Mouse (Mus musculus): Measurements from ENCODE around the gene Gbx2. TPM values are rescaled to one million over a fixed set of nuclear protein-coding genes. Genes with fewer than 3 reads are reported as not detected.

The Gbx2 gene
- polyA plus RNA-seq, 1 experiment from 2014 or later, result 30.9 TPM

GRCm38 (mm10) chr1:89964426-89964825 lies 33.4 kb upstream of the Gbx2 start:
- no peaks in the 10 kb centered on the region for H3K36me3 ChIP-seq (ENCODE audit: control insufficient read depth, insufficient read depth, low read length)
- H3K9ac ChIP-seq (replicated peaks; ENCODE audit: low read depth, low read length), result no peak overlapping the region
- no peak overlapping the region for H3K4me2 ChIP-seq (ENCODE audit: low read depth, low read length)
- ATAC-seq (ENCODE audit: low read depth), result peak; percentile 40; the same call in 1 of the 2 replicates
- 16% methylated on average over 12 of the region's 12 CpGs for WGBS
- 0 out of 2 replicates have a peak overlapping the region, but pooled peaks have one; percentile 10 for H3K27ac ChIP-seq (ENCODE audit: low read depth, low read length)
- H3K4me1 ChIP-seq (ENCODE audit: control insufficient read depth, insufficient read depth, low read length), result peaks cover 10% of the 10 kb centered on the region; the same call in 1 of the 2 replicates
- peaks cover 6% of the 10 kb centered on the region for H3K27me3 ChIP-seq (ENCODE audit: control insufficient read depth, insufficient read depth, low read length)
- no peak overlapping the region for H3K4me3 ChIP-seq (ENCODE audit: low read depth, low read length)
- no peaks in the 10 kb centered on the region for H3K9me3 ChIP-seq (ENCODE audit: control insufficient read depth, low read length)

- Histone ChIP-seq H3K9me3 (ENCODE audit: control insufficient read depth, low read length) (no peaks in the 10 kb centered on the region), H3K27ac (ENCODE audit: low read depth, low read length) (no peak overlapping the region), H3K27me3 (ENCODE audit: control insufficient read depth, insufficient read depth, low read length) (0 out of 2 replicates have a peak, but pooled peaks cover 2% of the 10 kb centered on the region), H3K36me3 (ENCODE audit: control insufficient read depth, insufficient read depth, low read length) (no peaks in the 10 kb centered on the region), H3K9ac (replicated peaks; ENCODE audit: low read depth, low read length) (no peak overlapping the region), H3K4me2 (ENCODE audit: low read depth, low read length) (no peak overlapping the region), H3K4me3 (ENCODE audit: low read depth, low read length) (no peak overlapping the region), H3K4me1 (ENCODE audit: control insufficient read depth, insufficient read depth, low read length) (peaks cover 7% of the 10 kb centered on the region; the same call in 1 of the 2 replicates)
- ATAC-seq (ENCODE audit: low read depth), result no peak
- WGBS, result 85% methylated on average over 2 of the region's 2 CpGs
Measured at GRCm38 (mm10) chr1:89963296-89963695, 32.3 kb upstream of the Gbx2 start.

GRCm38 (mm10) chr1:89962092-89962491 lies 31.1 kb upstream of the Gbx2 start:
- H3K27ac ChIP-seq (ENCODE audit: low read depth, low read length), result peak overlapping the region; percentile 29; the same call in 1 of the 2 replicates
- no peaks in the 10 kb centered on the region for H3K27me3 ChIP-seq (ENCODE audit: control insufficient read depth, insufficient read depth, low read length)
- no peaks in the 10 kb centered on the region for H3K36me3 ChIP-seq (ENCODE audit: control insufficient read depth, insufficient read depth, low read length)
- no peak overlapping the region for H3K9ac ChIP-seq (replicated peaks; ENCODE audit: low read depth, low read length)
- H3K4me2 ChIP-seq (ENCODE audit: low read depth, low read length), result peak overlapping the region; percentile 29; the same call in 1 of the 2 replicates
- no peak overlapping the region for H3K4me3 ChIP-seq (ENCODE audit: low read depth, low read length)
- H3K9me3 ChIP-seq (ENCODE audit: control insufficient read depth, low read length), result no peaks in the 10 kb centered on the region
- WGBS, result 5% methylated on average over 13 of the region's 13 CpGs
- peaks cover 7% of the 10 kb centered on the region; the same call in 1 of the 2 replicates for H3K4me1 ChIP-seq (ENCODE audit: control insufficient read depth, insufficient read depth, low read length)
- peak; percentile 52; the same call in 1 of the 2 replicates for ATAC-seq (ENCODE audit: low read depth)

- 0 out of 2 replicates have a peak, but pooled peaks cover 2% of the 10 kb centered on the region for H3K4me1 ChIP-seq (ENCODE audit: control insufficient read depth, insufficient read depth, low read length)
- WGBS, result 83% methylated on average over 4 of the region's 4 CpGs
- H3K27me3 ChIP-seq (ENCODE audit: control insufficient read depth, insufficient read depth, low read length), result no peaks in the 10 kb centered on the region
- no peaks in the 10 kb centered on the region for H3K9me3 ChIP-seq (ENCODE audit: control insufficient read depth, low read length)
- no peak for ATAC-seq (ENCODE audit: low read depth)
- no peak overlapping the region for H3K4me2 ChIP-seq (ENCODE audit: low read depth, low read length)
- H3K36me3 ChIP-seq (ENCODE audit: control insufficient read depth, insufficient read depth, low read length), result no peaks in the 10 kb centered on the region
- no peak overlapping the region for H3K4me3 ChIP-seq (ENCODE audit: low read depth, low read length)
- H3K9ac ChIP-seq (replicated peaks; ENCODE audit: low read depth, low read length), result no peak overlapping the region
- no peak overlapping the region for H3K27ac ChIP-seq (ENCODE audit: low read depth, low read length)
Measured at GRCm38 (mm10) chr1:89959393-89959792, 28.4 kb upstream of the Gbx2 start.

- H3K27ac ChIP-seq (ENCODE audit: low read depth, low read length), result no peak overlapping the region
- peaks cover 15% of the 10 kb centered on the region for H3K4me1 ChIP-seq (ENCODE audit: control insufficient read depth, insufficient read depth, low read length)
- H3K36me3 ChIP-seq (ENCODE audit: control insufficient read depth, insufficient read depth, low read length), result no peaks in the 10 kb centered on the region
- H3K9ac ChIP-seq (replicated peaks; ENCODE audit: low read depth, low read length), result no peak overlapping the region
- H3K9me3 ChIP-seq (ENCODE audit: control insufficient read depth, low read length), result no peaks in the 10 kb centered on the region
- 3% methylated on average over 16 of the region's 16 CpGs for WGBS
- peak; percentile 47; the same call in 1 of the 2 replicates for ATAC-seq (ENCODE audit: low read depth)
- no peak overlapping the region for H3K4me3 ChIP-seq (ENCODE audit: low read depth, low read length)
- peaks cover 14% of the 10 kb centered on the region for H3K27me3 ChIP-seq (ENCODE audit: control insufficient read depth, insufficient read depth, low read length)
- 0 out of 2 replicates have a peak overlapping the region, but pooled peaks have one; percentile 67 for H3K4me2 ChIP-seq (ENCODE audit: low read depth, low read length)
Measured at GRCm38 (mm10) chr1:89943202-89943601, 12.2 kb upstream of the Gbx2 start.

GRCm38 (mm10) chr1:89942395-89942976 lies 11.5 kb upstream of the Gbx2 start:
- peaks cover 14% of the 10 kb centered on the region for H3K27me3 ChIP-seq (ENCODE audit: control insufficient read depth, insufficient read depth, low read length)
- no peaks in the 10 kb centered on the region for H3K9me3 ChIP-seq (ENCODE audit: control insufficient read depth, low read length)
- H3K4me3 ChIP-seq (ENCODE audit: low read depth, low read length), result peak overlapping the region; percentile 31; the same call in 1 of the 2 replicates
- peaks cover 15% of the 10 kb centered on the region for H3K4me1 ChIP-seq (ENCODE audit: control insufficient read depth, insufficient read depth, low read length)
- whole genome bisulfite sequencing, result under 1% methylated on average over 15 of the region's 15 CpGs
- H3K4me2 ChIP-seq (ENCODE audit: low read depth, low read length), result peak overlapping the region; percentile 67
- no peak for ATAC-seq (ENCODE audit: low read depth)
- H3K36me3 ChIP-seq (ENCODE audit: control insufficient read depth, insufficient read depth, low read length), result no peaks in the 10 kb centered on the region
- no peak overlapping the region; the same call in 1 of the 2 replicates for H3K9ac ChIP-seq (replicated peaks; ENCODE audit: low read depth, low read length)
- peak overlapping the region; percentile 73; the same call in 1 of the 2 replicates for H3K27ac ChIP-seq (ENCODE audit: low read depth, low read length)

GRCm38 (mm10) chr1:89941701-89942381 lies 10.9 kb upstream of the Gbx2 start:
- Histone ChIP-seq H3K9ac (replicated peaks; ENCODE audit: low read depth, low read length) (peak overlapping the region; percentile 37), H3K9me3 (ENCODE audit: control insufficient read depth, low read length) (no peaks in the 10 kb centered on the region), H3K4me1 (ENCODE audit: control insufficient read depth, insufficient read depth, low read length) (peaks cover 15% of the 10 kb centered on the region), H3K36me3 (ENCODE audit: control insufficient read depth, insufficient read depth, low read length) (no peaks in the 10 kb centered on the region), H3K4me2 (ENCODE audit: low read depth, low read length) (peak overlapping the region; percentile 67), H3K27ac (ENCODE audit: low read depth, low read length) (peak overlapping the region; percentile 73), H3K27me3 (ENCODE audit: control insufficient read depth, insufficient read depth, low read length) (peaks cover 14% of the 10 kb centered on the region), H3K4me3 (ENCODE audit: low read depth, low read length) (peak overlapping the region; percentile 31)
- under 1% methylated on average over 40 of the region's 40 CpGs for whole genome bisulfite sequencing
- peak; percentile 55; the same call in 1 of the 2 replicates for ATAC-seq (ENCODE audit: low read depth)

- no peak overlapping the region for H3K9ac ChIP-seq (replicated peaks; ENCODE audit: low read depth, low read length)
- H3K4me1 ChIP-seq (ENCODE audit: control insufficient read depth, insufficient read depth, low read length), result peaks cover 15% of the 10 kb centered on the region
- no peak overlapping the region for H3K4me3 ChIP-seq (ENCODE audit: low read depth, low read length)
- peak overlapping the region; percentile 67 for H3K4me2 ChIP-seq (ENCODE audit: low read depth, low read length)
- no peak overlapping the region for H3K27ac ChIP-seq (ENCODE audit: low read depth, low read length)
- H3K27me3 ChIP-seq (ENCODE audit: control insufficient read depth, insufficient read depth, low read length), result peaks cover 13% of the 10 kb centered on the region
- no peaks in the 10 kb centered on the region for H3K36me3 ChIP-seq (ENCODE audit: control insufficient read depth, insufficient read depth, low read length)
- no peaks in the 10 kb centered on the region for H3K9me3 ChIP-seq (ENCODE audit: control insufficient read depth, low read length)
- no peak for ATAC-seq (ENCODE audit: low read depth)
- 12% methylated on average over 15 of the region's 15 CpGs for WGBS
Measured at GRCm38 (mm10) chr1:89940961-89941524, 10.1 kb upstream of the Gbx2 start.
